Mouse (Mus musculus) kidney, adult 8-10 months (tissue): Measurements from ENCODE around the gene Sac3d1.

ENCODE experiments used
- DNase-seq, 2 experiments: peaks; one replicate each; pipeline ENCODE4 v3.0.0; 2022

Sac3d1 gene

GRCm38 (mm10) chr19:6118677-6119185, 281 bp upstream of the Sac3d1 start:
- DNase-seq: no peak

DNA sequence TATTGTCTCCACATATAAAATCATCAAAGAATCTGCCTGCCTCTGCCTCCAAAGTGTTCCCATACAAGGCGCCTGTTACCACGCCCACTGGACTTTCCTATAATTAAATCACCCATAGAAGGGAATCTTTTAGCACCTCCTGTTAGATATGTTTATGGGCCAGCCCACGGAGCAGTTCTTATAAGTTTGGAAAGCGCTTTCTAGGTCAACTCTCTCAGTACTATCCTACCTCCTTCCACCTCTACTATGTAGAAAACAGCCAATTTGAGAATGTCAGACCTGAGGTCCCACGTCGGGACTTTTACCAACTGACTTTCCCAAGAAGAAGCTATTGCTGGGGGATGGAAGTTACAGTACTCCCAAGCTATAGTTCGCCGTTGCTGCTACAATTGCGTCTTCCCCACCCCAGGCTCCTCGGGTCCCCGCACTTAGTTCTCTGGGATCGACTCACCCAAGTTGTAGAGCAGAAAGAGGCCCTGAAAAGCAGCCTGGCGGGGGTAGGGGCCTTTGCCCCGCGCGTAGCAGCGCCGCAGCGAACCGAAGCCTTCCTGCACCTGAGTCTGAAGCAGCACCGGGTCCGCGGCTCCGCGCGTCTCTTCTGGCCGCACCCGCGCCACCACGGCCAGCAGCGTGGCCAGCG, 984 bp downstream of the Sac3d1 start:
- DNase-seq: no peak

DNA sequence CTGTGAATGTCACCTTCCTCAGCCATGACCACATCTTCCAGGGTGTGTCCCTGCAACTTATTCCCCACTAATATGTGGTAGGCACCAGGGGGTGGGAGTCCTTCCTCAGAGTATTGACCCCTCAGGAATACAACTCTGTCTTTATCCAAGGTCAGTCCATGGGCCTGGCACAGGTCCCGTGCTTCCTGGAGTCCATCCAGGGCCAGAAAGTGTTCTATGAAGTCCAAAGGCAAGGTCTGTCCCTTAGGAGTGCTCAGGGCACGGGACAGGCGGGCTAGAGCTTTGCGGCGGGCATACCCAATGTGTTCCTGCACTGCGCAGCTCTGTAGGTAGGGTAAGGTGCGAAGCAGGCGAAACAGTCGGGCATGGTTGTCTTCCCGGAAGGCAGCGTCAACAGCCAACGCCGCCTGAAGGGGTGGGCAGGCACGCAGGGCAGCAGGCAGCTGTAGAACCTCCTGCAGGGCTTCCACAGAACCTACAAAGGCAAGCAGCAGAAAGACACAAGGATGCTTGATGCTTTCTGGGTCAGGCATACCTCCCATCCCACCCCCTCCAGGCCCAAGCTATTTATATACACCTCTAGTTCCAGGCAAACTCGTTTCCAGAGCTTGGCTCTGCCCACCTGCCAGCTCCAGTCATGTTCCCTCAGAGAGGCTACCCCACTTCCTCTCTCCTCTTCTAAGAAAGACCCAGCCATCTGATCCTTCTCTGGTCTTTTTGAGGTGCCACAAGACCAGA, 2.2 kb downstream of the Sac3d1 start:
- DNase-seq: peak in 1 of 2 experiments; percentile 68

DNA sequence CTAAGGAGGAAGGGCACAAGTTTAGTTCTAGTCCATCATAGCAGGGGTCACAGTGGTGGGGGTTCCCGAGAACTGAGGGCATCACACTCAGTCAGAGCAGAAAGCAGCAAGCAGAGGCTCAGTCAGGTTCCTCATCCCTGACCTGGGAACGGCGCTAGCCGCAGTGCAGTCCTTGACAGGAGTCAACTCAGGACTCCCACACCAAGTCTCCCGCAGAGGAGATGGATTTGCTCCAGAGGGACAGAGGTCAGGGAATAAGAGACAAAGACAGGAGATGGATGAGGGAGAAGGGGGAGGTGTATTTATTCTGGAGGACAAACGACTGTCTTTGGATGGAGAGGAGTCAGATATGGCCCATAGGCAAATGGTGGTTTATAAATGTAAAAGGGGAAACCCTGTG, 5.3 kb downstream of the Sac3d1 start:
- DNase-seq: peak in 1 of 2 experiments; percentile 46

DNA sequence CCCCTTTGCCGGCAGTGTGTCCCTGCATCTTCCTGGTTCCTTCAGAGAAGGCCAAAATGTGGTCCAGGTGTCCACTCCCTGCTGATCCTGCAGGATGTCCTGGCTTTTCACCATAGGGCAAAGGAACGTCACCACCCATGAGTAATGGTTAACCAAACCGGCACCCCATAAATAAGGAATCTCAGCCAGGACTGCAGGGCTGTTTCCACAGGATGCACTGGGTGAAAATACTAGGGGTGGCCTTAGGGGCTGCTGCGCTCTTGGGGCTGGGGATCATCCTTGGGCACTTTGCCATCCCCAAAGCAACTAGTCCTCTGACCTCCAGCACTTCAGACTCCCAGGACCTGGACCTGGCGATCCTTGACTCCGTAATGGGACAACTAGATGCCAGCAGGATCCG, 12.9 kb downstream of the Sac3d1 start, which contains the start of gene Naaladl1:
Gene Naaladl1 (plus strand): TSS at position 197 of the 400 bp plus-strand sequence.
- DNase-seq: peak in 1 of 2 experiments; percentile 24

DNA sequence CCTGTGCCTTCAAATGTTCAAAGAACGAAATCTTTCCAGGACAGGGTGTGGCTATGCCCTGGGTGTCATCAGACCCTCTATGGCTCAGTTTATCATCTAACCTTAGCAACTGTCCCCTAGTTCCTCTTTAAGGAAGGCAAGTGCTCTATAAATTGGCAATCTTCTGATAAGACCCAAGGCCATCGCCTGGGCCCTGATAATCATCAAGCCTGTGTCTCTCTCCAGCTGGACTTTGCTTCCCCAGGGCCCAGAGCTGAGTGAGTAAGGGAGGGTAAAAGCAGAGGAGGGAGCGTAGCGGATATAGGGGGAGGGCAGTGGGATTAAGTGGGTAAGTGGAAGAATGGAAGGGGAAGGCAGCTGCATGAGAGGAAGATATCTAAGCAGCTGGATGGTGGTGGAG, 14.0 kb downstream of the Sac3d1 start:
- DNase-seq: no peak

GRCm38 (mm10) chr19:6102169-6102853, 16.1 kb downstream of the Sac3d1 start:
- DNase-seq: no peak

DNA sequence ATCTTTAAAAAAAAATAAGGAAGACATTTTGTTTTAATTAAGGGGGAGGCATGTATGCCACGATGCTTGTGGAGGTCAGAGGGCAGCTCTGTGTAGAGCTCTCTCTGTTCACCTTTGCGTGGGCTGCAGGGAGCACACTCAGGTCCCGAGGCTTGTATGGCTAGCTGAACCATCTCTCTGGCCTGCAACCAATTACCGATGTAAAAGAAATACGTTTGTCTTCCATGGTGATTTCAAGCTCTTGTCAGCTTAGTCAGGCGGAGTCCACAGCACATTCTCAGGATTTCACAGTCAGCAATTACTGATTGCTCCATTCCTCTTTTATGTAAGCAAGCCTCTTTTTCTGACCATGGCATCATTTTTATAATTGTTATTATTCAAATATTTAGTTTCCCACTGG, 17.3 kb downstream of the Sac3d1 start:
- DNase-seq: no peak

DNA sequence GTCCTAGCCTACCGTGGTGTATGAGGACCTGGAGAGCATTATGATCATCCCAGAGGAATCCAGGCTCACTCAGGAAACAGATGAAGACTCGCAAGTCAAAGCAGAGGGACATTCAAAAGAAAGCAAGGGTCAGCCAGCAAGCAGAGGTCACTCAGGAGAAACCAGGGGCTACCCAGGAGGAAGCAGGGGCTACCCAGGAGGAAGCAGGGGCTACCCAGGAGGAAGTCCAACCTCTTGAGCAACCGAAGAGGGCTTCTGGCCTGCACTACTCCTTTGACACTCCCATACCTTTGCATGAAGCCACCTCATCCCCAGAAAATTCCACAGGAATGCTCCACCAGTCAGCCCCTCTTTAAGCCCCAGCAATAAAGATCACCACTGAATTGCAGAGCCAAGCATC, 20.6 kb downstream of the Sac3d1 start:
- no peak for DNase-seq

DNA sequence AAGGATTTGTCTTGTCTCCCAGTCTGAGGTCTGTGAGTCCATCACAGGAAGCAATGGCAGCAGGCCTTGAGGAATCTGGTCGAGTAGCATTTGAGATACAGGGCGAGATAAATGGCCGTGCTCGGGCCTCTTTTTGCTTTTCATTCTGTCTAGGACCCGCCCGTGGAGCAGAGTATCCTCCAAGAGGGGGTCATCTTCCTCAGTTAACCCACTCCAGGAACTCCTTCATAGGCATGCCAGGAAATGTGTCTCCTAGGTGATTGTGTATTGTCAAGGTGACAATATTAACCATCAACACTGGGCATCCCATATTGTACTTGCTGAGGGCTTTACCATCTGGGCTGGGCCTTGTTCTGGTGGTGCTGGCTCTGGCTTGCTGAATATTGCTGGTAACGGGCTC, 24.3 kb downstream of the Sac3d1 start, which contains the start of gene AC131692.1:
Gene AC131692.1 (plus strand): TSS at position 301 of the 400 bp plus-strand sequence.
- no peak for DNase-seq

DNA sequence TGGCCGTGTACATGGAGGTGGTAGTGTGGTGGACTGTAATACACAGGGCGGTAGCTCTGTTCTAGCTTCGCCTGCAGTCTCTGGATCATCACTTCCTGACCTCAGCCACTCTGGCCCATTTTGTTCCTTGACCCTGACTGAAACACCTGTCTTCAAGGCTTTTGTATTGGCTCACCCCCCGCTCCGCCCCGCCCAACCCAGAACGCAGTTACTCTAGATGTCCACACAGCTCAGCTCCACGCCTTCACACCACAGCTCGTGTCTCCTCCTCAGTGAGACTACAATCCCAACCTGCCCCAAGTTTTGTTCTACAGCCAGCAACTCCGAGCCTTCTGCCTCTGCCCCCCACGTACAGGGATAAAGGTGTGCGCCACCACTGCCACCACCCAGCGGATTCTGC, 29.6 kb downstream of the Sac3d1 start:
- no peak for DNase-seq

DNA sequence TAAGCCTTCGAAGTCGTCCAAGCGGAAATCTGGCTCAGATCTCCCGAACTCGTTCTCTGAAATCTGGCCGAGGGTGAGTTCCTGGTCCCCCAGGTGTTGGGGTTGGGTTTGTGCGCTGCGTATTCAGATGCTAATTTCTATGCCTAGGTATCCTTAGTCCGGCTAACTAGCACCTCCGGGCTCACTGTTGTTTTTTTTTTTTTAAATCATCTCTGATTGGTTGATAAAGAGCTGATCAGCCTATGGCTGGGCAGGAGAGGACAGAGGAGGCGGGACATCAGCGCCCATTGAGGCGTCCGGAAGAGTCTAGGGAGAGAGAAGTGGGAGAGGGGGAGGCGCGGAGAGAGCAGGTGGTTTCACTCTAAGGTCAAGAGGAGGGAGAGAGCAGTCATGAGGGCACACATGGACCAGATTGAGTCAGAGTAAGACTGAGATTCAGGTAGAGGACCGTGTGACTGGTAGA, 33.0 kb downstream of the Sac3d1 start:
- DNase-seq: peak in 1 of 2 experiments; percentile 53

- peak; percentile 97 for DNase-seq
Measured at GRCm38 (mm10) chr19:6084478-6085248, 33.8 kb downstream of the Sac3d1 start, which contains the start of the genes Zfpl1 and Cdca5. TSS of gene Zfpl1 (minus strand) at chr19:6084956. TSS of gene Cdca5 (plus strand) at chr19:6084983.

GRCm38 (mm10) chr19:6082156-6082555, 36.3 kb downstream of the Sac3d1 start, which contains the start of gene Gm28374:
TSS of gene Gm28374 (minus strand) at chr19:6082256.
- DNase-seq: no peak

DNA sequence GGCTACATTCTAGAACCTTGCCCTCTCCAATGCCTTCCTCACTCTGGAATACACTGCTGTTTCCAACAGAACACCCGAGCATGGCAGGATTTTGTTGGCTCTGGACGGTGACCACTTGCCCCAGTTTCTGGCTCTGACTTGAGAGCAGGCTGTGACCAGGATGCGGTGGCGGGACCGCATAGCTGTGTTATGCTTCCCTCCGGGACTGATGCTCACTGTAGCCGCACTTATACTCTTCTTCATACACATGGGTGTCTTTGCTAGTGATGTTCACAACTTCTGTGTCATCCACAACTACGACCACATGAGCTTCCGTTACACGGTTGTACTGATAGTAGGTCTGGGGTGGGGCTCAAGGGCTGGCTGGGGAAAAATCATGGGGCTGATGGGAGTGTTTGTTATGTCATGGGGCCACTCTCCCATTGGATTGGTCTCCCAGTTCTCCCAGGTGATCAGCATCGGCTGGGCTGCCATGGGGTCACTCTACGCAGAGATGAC, 38.4 kb downstream of the Sac3d1 start, which contains the start of gene Tmem262:
Gene Tmem262 (plus strand): TSS at position 51 of the 498 bp plus-strand sequence.
- DNase-seq: no peak

DNA sequence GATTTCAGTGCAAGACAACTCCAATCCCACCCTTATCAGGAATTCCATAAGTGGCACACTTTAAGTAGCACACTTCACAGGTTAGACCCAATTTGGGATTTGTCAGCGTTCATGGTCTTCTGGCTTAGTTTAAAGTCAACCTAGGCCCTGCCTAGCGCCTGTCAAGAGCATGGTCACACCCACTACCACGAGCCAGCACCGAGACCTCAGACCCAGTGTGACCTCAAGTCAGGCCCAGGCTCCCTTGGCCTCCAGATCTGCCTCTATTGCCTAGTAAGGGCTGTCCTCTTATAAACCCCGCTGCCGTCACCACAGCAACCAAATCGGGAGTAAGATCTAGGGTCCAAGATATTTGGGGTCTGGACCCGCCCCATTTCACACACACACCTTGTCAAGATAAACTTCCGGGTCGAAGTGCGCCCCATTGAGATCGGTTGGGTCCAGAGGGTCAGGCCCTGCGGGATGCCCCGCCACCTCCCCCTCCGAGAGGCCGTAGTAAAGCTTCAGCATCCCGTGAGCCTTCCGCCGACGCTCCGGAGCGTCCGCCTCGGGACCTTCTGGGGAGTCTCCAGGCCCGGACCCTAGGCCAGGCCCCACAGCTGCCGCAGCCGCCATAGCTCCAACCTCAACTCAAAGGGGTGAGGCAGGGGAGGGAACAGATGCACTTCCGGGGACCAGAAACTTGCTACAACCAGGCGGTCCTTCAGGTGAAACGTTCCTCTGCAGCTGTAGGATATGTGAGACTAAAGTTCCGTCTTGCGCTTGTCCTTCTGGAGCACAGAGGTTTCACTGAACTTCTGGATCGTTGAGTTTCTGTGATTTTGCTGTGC, 41.7 kb downstream of the Sac3d1 start, which contains the start of gene Vps51:
Gene Vps51 (minus strand): TSS at position 668 of the 830 bp plus-strand sequence.
- peak; percentile 88 to 93 for DNase-seq

DNA sequence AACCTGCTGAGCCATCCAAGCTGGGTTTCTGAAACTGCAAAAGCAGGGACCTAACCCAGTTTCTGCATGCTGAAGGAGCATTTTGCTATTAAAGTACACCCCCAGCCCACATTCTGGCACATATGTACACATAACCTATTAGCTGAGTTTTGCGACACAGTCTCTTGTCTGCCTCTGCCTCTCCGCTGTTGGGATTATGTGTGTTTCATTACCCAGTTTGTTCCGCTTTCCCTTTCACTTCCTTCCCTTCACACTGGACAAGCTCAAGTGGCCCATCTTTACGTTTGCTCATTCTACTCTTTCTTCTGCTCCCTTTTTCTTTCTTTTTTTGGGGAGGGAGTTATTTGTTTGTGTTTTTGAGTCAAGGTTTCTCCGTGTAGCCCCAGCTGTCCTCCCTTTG, 44.6 kb downstream of the Sac3d1 start:
- no peak for DNase-seq

DNA sequence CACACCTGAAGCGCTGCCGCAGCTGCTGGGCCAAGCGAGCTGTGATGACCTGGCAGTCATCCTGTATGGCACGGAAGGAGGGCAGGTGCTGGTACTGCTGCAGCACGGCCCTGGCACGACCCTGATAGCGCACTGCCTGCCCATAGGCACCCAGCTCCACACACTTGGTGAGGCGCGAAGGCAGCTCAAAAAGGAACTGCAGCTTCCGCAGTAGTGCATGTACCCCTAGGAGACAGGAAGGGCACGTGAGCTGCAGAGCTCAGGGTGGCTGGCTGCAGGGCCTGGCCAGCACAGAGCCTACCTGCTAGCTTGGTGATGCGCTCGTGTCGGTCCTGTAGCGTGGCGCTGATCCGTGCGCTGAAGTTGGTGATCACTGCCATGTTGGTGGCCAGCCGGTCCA, 47.2 kb downstream of the Sac3d1 start:
- DNase-seq: no peak

GRCm38 (mm10) chr19:6070571-6071250, 47.7 kb downstream of the Sac3d1 start:
- DNase-seq: no peak

GRCm38 (mm10) chr19:6069851-6070250, 48.6 kb downstream of the Sac3d1 start:
- DNase-seq: no peak
